Mouse (Mus musculus) C2C12 (cell line): ENCODE measurements at regions not wholly inside any gene's neighbourhood (a gene's known extent, or its start where the extent isn't known, plus 50 kb on each side); places are given as distances from the start of the nearest gene placed in this dataset.

Experiments used
- H3K27me3 ChIP-seq: one replicate; pipeline ENCODE4 v1.6.1; 2011; ENCODE audit not compliant: control insufficient read depth, insufficient read depth, insufficient read length
- H3K36me3 ChIP-seq: one replicate; pipeline ENCODE4 v1.6.1; 2011; ENCODE audit not compliant: control insufficient read depth, insufficient read depth
- H3K4me3 ChIP-seq: one replicate; pipeline ENCODE4 v1.5.1; 2011; ENCODE audit warnings: mild to moderate bottlenecking, control low read depth; ENCODE audit not compliant: poor library complexity, insufficient read depth, severe bottlenecking
- H3K79me2 ChIP-seq: one replicate; pipeline ENCODE4 v1.6.1; 2011; ENCODE audit not compliant: control insufficient read depth, insufficient read depth
- H3K79me3 ChIP-seq: one replicate; pipeline ENCODE4 v1.6.1; 2011; ENCODE audit warnings: low read depth, control low read depth
- H3ac ChIP-seq: one replicate; pipeline ENCODE3; 2011; ENCODE audit warnings: low read depth; ENCODE audit not compliant: control insufficient read depth, insufficient read length
- CEBPB ChIP-seq: IDR thresholded peaks from one replicate; pipeline ENCODE4 v1.6.1; 2011; ENCODE audit warnings: low read depth, mild to moderate bottlenecking, control low read depth, moderate library complexity
- CTCF ChIP-seq: IDR thresholded peaks from one replicate; pipeline ENCODE4 v1.5.1; 2011; ENCODE audit not compliant: control insufficient read depth, insufficient read depth, insufficient read length
- FOSL1 ChIP-seq: IDR thresholded peaks from one replicate; pipeline ENCODE4 v1.8.0; 2011; ENCODE audit warnings: mild to moderate bottlenecking, low read length; ENCODE audit not compliant: poor library complexity, insufficient read depth, severe bottlenecking
- MAX ChIP-seq: IDR thresholded peaks from one replicate; pipeline ENCODE4 v1.6.1; 2011; ENCODE audit warnings: mild to moderate bottlenecking, control low read depth
- MYOD1 ChIP-seq: IDR thresholded peaks from one replicate; pipeline ENCODE4 v1.6.1; 2011; ENCODE audit warnings: low read depth; ENCODE audit not compliant: control insufficient read depth, insufficient read length
- MYOG ChIP-seq: IDR thresholded peaks from one replicate; pipeline ENCODE4 v1.6.1; 2011; ENCODE audit not compliant: control insufficient read depth, insufficient read length; ENCODE audit errors: extremely low read depth
- USF1 ChIP-seq: IDR thresholded peaks from one replicate; pipeline ENCODE4 v1.6.1; 2011; ENCODE audit warnings: low read depth, mild to moderate bottlenecking, control low read depth, moderate library complexity

- H3K36me3 ChIP-seq = no peaks in the 10 kb centered on the region
- TF ChIP-seq CTCF (no peak), FOSL1 (no peak), USF1 (no peak), CEBPB (no peak), MAX (no peak), MYOD1 (no peak), MYOG (no peak)
- no peak overlapping the region for H3K4me3 ChIP-seq
- no peaks in the 10 kb centered on the region for H3K79me2 ChIP-seq
- H3K27me3 ChIP-seq = no peaks in the 10 kb centered on the region
- H3K79me3 ChIP-seq = no peaks in the 10 kb centered on the region
- no peak overlapping the region for H3ac ChIP-seq
These were observed 63.0 kb upstream of the Ube2e3 start for GRCm38 (mm10) chr2:78804931-78805330.

GRCm38 (mm10) chr2:78803543-78803942 is 64.4 kb upstream of the Ube2e3 start:
- no peaks in the 10 kb centered on the region for H3K79me3 ChIP-seq
- no peaks in the 10 kb centered on the region for H3K79me2 ChIP-seq
- TF ChIP-seq USF1 (no peak), FOSL1 (no peak), CTCF (no peak), MAX (no peak), MYOG (no peak), MYOD1 (no peak), CEBPB (no peak)
- H3K27me3 ChIP-seq = no peaks in the 10 kb centered on the region
- H3K4me3 ChIP-seq = no peak overlapping the region
- no peaks in the 10 kb centered on the region for H3K36me3 ChIP-seq
- H3ac ChIP-seq = no peak overlapping the region

- no peak for TF ChIP-seq CTCF
- no peak for TF ChIP-seq MYOD1
- TF ChIP-seq MYOG = no peak
- TF ChIP-seq MAX = no peak
- TF ChIP-seq FOSL1 = no peak
- TF ChIP-seq CEBPB = no peak
- Histone ChIP-seq H3K79me2 (no peaks in the 10 kb centered on the region), H3ac (no peak overlapping the region), H3K36me3 (no peaks in the 10 kb centered on the region), H3K27me3 (no peaks in the 10 kb centered on the region), H3K4me3 (no peak overlapping the region), H3K79me3 (no peaks in the 10 kb centered on the region)
These were observed 72.5 kb upstream of the Ube2e3 start for GRCm38 (mm10) chr2:78795446-78795845.

GRCm38 (mm10) chr2:78794734-78795133 is 73.2 kb upstream of the Ube2e3 start:
- H3K36me3 ChIP-seq = no peaks in the 10 kb centered on the region
- no peaks in the 10 kb centered on the region for H3K27me3 ChIP-seq
- TF ChIP-seq CTCF (no peak), MYOG (no peak), MAX (no peak)
- no peaks in the 10 kb centered on the region for H3K79me2 ChIP-seq
- H3ac ChIP-seq = no peak overlapping the region
- no peak overlapping the region for H3K4me3 ChIP-seq
- no peaks in the 10 kb centered on the region for H3K79me3 ChIP-seq

- TF ChIP-seq USF1 = no peak
- no peak for TF ChIP-seq CTCF
- no peak for TF ChIP-seq FOSL1
- TF ChIP-seq MYOD1 = no peak
- no peak for TF ChIP-seq MAX
- TF ChIP-seq MYOG = no peak
- TF ChIP-seq CEBPB = no peak
These were observed 78.8 kb upstream of the Ube2e3 start for GRCm38 (mm10) chr2:78789124-78789523.

GRCm38 (mm10) chr2:78788222-78788621 is 79.7 kb upstream of the Ube2e3 start:
- H3K4me3 ChIP-seq = no peak overlapping the region
- TF ChIP-seq USF1 = no peak
- TF ChIP-seq MAX = no peak
- TF ChIP-seq CEBPB = no peak
- no peak for TF ChIP-seq FOSL1
- TF ChIP-seq MYOD1 = no peak
- no peak for TF ChIP-seq MYOG
- no peak for TF ChIP-seq CTCF
- H3K27me3 ChIP-seq = no peaks in the 10 kb centered on the region
- no peak overlapping the region for H3ac ChIP-seq
- H3K79me3 ChIP-seq = no peaks in the 10 kb centered on the region
- H3K36me3 ChIP-seq = no peaks in the 10 kb centered on the region
- H3K79me2 ChIP-seq = no peaks in the 10 kb centered on the region

More at GRCm38 (mm10) chr2:78789124-78789523, 78.8 kb upstream of the Ube2e3 start:
- no peak overlapping the region for H3K4me3 ChIP-seq
- no peak overlapping the region for H3ac ChIP-seq
- H3K79me2 ChIP-seq = no peaks in the 10 kb centered on the region
- H3K36me3 ChIP-seq = no peaks in the 10 kb centered on the region
- H3K27me3 ChIP-seq = no peaks in the 10 kb centered on the region
- no peaks in the 10 kb centered on the region for H3K79me3 ChIP-seq
